Mouse (Mus musculus) retina, adult 2 months (tissue): ENCODE measurements around the gene Mybbp1a.

Experiments
- DNase-seq: peaks from one replicate; pipeline ENCODE4 v3.0.0-alpha.2; 2012; ENCODE audit warnings: low read depth, low spot score

Mybbp1a gene

GRCm38 (mm10) chr11:72440965-72441664 is at the start of gene Mybbp1a:
Gene Mybbp1a (plus strand): TSS chr11:72441355.
- DNase-seq = peak; percentile 93

GRCm38 (mm10) chr11:72393243-72393642 is 47.9 kb upstream of the Mybbp1a start:
- DNase-seq = no peak

DNA sequence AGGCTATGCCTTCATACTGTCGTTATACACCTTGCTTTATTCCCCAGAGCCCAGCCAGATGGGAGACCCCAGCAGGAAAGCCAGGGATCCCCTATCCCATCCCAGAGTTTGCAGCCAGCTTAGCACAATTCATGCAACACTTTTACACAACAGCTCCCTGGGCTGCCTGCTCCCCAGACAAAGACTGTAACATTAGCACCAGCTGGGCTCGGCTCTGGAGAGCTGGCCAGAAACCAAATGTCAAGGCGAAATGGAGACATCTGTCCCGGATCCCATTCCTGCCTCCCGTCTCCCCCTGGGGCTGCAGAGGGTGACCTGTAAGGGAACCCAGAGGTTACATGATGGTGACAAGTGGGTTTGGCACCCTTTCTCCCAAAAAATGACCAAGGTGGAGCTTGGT is 47.5 kb upstream of the Mybbp1a start:
- DNase-seq = no peak

- no peak for DNase-seq
These were observed 46.5 kb upstream of the Mybbp1a start for GRCm38 (mm10) chr11:72394694-72395093.

DNA sequence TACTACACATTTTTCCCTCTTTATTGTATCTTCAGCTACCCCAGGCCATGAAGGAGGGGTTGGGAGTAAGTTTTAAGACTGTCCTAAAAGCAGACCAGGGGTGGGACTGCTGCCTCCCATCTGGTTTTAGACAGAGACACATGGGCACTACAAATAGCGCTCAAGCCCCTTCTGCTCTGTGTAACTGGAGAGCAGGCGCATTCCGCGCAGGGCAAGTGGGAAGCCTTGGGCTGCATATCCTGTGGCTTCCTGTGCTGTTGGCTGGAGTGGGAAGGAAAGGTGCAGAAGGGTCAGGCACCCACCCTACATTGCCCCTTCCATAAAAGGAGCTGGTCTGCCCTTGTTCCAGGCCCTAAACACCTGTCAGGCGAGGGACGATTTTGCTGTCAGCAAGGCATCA is 45.5 kb upstream of the Mybbp1a start:
- DNase-seq = no peak

DNA sequence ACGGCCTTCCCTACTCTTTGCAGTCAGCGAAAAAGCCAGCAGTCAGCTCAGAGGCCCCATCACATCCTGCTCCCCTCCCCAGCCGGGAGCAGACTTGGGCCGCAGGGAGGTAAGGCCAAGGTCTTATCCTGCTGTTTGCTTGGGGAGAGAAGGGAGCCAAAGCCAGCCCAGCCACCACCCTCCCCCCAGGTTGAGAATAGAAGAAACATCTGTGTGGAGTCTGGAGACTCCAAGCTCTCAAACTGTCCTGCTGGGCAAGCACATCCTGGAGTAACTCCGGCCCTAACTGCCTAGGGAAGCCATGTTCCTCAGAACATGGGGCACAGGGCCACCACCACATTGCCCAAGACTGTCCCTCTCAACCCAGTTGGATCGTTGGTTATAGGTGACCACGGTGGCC is 44.5 kb upstream of the Mybbp1a start:
- DNase-seq = no peak

GRCm38 (mm10) chr11:72397072-72397471 is 44.1 kb upstream of the Mybbp1a start:
- no peak for DNase-seq

GRCm38 (mm10) chr11:72397811-72398525 is 43.2 kb upstream of the Mybbp1a start:
- no peak for DNase-seq

- no peak for DNase-seq
These were observed 40.1 kb upstream of the Mybbp1a start for GRCm38 (mm10) chr11:72401068-72401467.

- no peak for DNase-seq
These were observed 39.1 kb upstream of the Mybbp1a start for GRCm38 (mm10) chr11:72402017-72402416.

- DNase-seq = no peak
These were observed 38.2 kb upstream of the Mybbp1a start for GRCm38 (mm10) chr11:72402969-72403368.

- no peak for DNase-seq
These were observed 35.6 kb upstream of the Mybbp1a start for GRCm38 (mm10) chr11:72405532-72405931.

DNA sequence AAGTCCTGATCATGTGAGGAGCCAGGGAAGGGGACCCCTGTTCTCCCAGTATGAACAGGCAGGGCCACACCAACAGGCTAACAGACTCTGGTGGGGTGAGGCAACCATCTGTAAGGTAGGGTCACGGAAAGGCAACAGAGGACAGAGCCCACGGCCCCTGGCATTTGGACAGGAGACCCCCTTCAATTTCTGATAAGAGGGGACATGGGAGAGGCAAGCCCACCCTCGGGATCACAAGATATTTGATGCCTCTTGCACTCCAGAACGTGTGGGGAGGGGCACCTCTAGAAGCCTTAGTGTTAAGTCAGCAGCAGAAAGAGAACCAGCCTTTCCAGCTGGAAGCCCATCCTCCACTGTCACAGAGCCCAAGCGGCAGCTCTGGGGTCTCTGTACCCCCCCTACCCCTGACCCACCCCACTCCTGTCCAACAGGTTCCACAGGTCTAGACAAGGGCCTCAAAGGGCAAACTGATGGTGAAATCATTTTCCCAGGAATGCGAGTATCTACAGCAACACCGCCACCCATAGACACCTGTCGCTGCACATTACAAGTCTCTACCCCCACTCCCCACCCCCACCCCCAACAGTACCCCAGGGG is 35.0 kb upstream of the Mybbp1a start:
- DNase-seq = no peak

- DNase-seq = no peak
These were observed 34.1 kb upstream of the Mybbp1a start for GRCm38 (mm10) chr11:72407081-72407480.

DNA sequence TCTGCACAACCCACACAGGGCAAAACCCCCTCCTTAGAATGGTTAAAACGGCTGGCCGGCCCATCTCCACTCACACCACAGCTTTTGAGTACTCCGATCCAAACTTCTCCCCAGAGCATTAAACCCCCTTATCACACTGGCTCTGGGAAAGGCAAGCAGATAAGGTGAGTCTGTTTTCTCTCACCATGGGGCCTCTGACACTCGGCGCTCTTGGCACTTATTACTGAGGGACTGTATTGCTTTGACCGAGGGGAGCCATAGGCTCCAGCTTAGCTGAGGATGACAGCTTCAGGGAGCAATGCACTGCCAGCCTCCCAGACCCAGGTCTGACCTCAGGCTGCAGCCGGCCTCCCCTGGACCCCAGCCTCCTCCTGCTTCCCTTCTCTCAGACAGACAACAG is 33.6 kb upstream of the Mybbp1a start:
- DNase-seq = no peak

GRCm38 (mm10) chr11:72408451-72409170 is 32.5 kb upstream of the Mybbp1a start:
- no peak for DNase-seq

- no peak for DNase-seq
These were observed 31.3 kb upstream of the Mybbp1a start for GRCm38 (mm10) chr11:72409649-72410385.

DNA sequence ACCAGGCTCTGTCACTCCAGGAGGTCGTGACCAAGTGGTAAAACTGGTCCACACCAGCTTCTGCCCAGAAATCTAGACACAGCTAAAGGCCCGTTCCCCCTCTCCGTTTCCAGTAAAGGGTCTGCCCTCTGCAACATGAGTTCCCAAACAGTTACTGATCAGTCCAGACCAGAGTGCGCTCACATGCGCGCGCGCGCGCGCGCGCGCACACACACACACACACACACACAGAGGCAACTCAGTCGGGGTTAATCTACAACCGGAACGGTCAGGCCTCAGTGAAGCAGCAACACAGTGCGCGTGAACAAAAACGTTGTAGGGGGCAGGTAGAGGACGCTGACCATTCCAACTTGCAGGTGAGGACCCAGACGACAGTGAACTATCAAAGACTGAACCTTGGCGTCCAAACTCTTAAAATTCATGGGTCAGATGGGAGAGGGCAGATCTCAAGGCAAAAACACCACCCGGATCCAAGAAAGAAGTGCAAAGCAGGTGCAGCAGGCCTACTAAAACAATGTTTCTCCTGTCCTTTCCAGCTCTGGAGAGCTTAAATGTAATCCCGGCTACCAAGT is 30.5 kb upstream of the Mybbp1a start:
- DNase-seq = no peak

DNA sequence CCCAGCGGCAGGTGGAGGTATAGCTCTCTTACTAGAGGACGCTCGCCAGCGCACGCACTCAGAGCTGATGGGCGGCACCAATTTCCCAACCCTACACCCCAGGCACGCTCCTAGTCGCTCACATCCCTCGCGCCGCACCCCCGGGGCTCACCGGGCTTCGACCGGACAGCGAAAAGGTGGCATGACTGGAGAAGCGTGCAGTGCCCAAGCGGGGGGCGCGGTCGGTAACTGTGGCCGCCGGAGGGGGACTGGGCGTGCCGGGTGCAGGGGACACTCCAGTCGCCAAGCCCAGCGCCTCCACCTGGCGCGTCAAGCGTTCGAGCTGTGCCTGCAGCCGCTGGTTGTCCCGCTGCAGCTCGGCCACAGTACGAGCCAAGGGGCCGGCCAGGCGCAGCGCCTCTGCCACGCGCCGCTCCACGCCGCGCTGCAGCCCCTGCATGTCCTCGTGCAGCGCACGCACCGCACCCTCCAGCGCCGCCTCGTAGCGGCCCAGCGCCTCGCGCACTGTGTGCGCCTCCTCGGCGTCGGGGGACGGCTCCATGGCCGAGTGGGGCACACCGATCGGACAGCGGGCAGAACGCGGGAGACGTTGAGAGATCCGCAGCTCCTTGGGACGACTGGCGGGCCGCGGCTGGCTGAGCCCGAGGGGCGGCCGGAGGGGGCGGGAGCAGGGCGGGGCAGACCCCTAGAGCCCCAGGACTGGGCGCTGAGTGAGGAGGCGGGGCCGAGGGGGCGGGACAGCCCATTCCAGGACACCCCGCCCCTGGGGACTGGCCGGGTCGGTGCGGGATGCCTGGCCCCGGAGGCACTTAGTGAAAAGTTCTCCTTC is 29.8 kb upstream of the Mybbp1a start, which contains the start of gene Smtnl2:
Gene Smtnl2, minus strand, starts transcription at position 621 of the 829 bp plus-strand sequence.
- no peak for DNase-seq

DNA sequence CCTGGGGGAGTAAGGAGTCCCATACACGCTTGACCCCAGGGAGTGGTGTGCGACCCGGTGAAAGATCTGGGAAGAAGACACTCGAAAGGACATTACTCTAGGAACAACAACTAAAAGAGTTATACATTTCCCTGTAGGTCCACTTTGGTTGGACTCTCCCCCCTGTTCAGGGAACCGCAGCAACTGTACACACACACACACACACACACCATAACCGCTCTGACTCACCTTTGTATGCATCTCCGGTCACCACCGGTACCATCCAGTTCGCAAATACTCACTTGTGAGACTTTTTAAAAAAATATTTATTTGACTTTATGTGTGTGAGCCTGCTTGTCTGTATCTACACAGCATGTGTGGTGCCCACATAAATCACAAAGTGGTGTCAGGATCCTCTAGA is 29.2 kb upstream of the Mybbp1a start:
- no peak for DNase-seq
